Mouse (Mus musculus) lung, embryonic 16.5 days (tissue): ENCODE measurements around the gene Cdkn2b. TPM values are rescaled to one million over a fixed set of nuclear protein-coding genes. Genes with fewer than 3 reads are reported as not detected.

ENCODE experiments used
- ATAC-seq: fragments of 200-750 bp; cut with Nextera tagmentation; 2 replicates; pipeline ENCODE4 v1.8.0; 2017; ENCODE audit warnings: low read depth, mild to moderate bottlenecking, moderate library complexity
- H3K27ac ChIP-seq: fragments of 300-500 bp; sonication (generic); 2 replicates; pipeline ENCODE4 v1.5.1; 2014; ENCODE audit warnings: mild to moderate bottlenecking, control low read depth, low read length
- H3K27me3 ChIP-seq: fragments of 300-500 bp; sonication (generic); 2 replicates; pipeline ENCODE4 v1.6.1; 2014; ENCODE audit warnings: low read depth, low read length, mixed read lengths; ENCODE audit not compliant: control insufficient read depth, insufficient read depth
- H3K36me3 ChIP-seq: fragments of 300-500 bp; sonication (generic); 2 replicates; pipeline ENCODE4 v1.6.1; 2014; ENCODE audit warnings: low read length; ENCODE audit not compliant: control insufficient read depth, insufficient read depth
- H3K4me1 ChIP-seq: fragments of 300-500 bp; sonication (generic); replicated peaks from 2 replicates; pipeline ENCODE4 v1.6.1; 2014; ENCODE audit warnings: low read length, mixed read lengths; ENCODE audit not compliant: control insufficient read depth, insufficient read depth
- H3K4me2 ChIP-seq: fragments of 300-500 bp; sonication (generic); 2 replicates; pipeline ENCODE4 v1.6.1; 2014; ENCODE audit warnings: low read depth, low read length, control low read depth
- H3K4me3 ChIP-seq: fragments of 300-500 bp; sonication (generic); 2 replicates; pipeline ENCODE4 v1.5.1; 2014; ENCODE audit warnings: mild to moderate bottlenecking, low read length, control low read depth
- H3K9ac ChIP-seq: fragments of 300-500 bp; sonication (generic); 2 replicates; pipeline ENCODE4 v1.6.1; 2014; ENCODE audit warnings: low read length, control low read depth
- H3K9me3 ChIP-seq: fragments of 300-500 bp; sonication (generic); 2 replicates; pipeline ENCODE4 v1.6.1; 2016; ENCODE audit warnings: low read length; ENCODE audit not compliant: control insufficient read depth
- WGBS: fragments of 180-500 bp; shearing (Covaris S2); extraction: QIAGEN DNeasy Blood & Tissue Kit; methylation state at CpG from one replicate; pipeline ENCODE4 v1.1.7; 2014; 5-methylcytosine and 5-hydroxymethylcytosine counted together
- polyA plus RNA-seq: library from polyadenylated mRNA; unstranded; fragments of >200 nt; fragmentation: Nextera tagmentation; extraction: Ambion mirVana; gene quantifications from 2 replicates; pipeline ENCODE4 v1.2.1, GENCODE M21; 2015

Cdkn2b gene
- polyA plus RNA-seq, 1 experiment from 2014 or later: 6.7 TPM

GRCm38 (mm10) chr4:89272101-89272718, 38.6 kb downstream of the Cdkn2b start:
- no peak overlapping the region for H3K27ac ChIP-seq
- no peak overlapping the region for H3K4me3 ChIP-seq
- H3K36me3 ChIP-seq: no peaks in the 10 kb centered on the region
- H3K9ac ChIP-seq: no peak overlapping the region
- no peaks in the 10 kb centered on the region for H3K4me1 ChIP-seq
- ATAC-seq: no peak
- H3K4me2 ChIP-seq: no peak overlapping the region
- no peaks in the 10 kb centered on the region for H3K9me3 ChIP-seq
- WGBS: 6% methylated on average over 18 of the region's 18 CpGs
- H3K27me3 ChIP-seq: peaks cover 66% of the 10 kb centered on the region

- H3K4me1 ChIP-seq: no peaks in the 10 kb centered on the region
- H3K4me2 ChIP-seq: no peak overlapping the region
- H3K36me3 ChIP-seq: no peaks in the 10 kb centered on the region
- 52% methylated on average over 1 of the region's 1 CpGs for WGBS
- no peak overlapping the region for H3K4me3 ChIP-seq
- H3K9me3 ChIP-seq: no peaks in the 10 kb centered on the region
- H3K9ac ChIP-seq: no peak overlapping the region
- no peak for ATAC-seq
- H3K27me3 ChIP-seq: no peaks in the 10 kb centered on the region
- H3K27ac ChIP-seq: no peak overlapping the region
Observed at GRCm38 (mm10) chr4:89257768-89258167, 53.1 kb downstream of the Cdkn2b start.

Other genes with a start within 250 kb of the Cdkn2b start
- 45.0 and 48.5 TPM in 2 replicates for gene Mtap, start 173.9 kb downstream of the Cdkn2b start, polyA plus RNA-seq
- gene Cdkn2a, start 16.4 kb downstream of the Cdkn2b start, polyA plus RNA-seq: not detected in 2 replicates